Mouse (Mus musculus): Measurements from ENCODE around the gene Etv6. TPM values are rescaled to one million over a fixed set of nuclear protein-coding genes. Genes with fewer than 3 reads are reported as not detected.

Etv6 gene
- polyA plus RNA-seq, 1 experiment, result 1.1 TPM

DNA sequence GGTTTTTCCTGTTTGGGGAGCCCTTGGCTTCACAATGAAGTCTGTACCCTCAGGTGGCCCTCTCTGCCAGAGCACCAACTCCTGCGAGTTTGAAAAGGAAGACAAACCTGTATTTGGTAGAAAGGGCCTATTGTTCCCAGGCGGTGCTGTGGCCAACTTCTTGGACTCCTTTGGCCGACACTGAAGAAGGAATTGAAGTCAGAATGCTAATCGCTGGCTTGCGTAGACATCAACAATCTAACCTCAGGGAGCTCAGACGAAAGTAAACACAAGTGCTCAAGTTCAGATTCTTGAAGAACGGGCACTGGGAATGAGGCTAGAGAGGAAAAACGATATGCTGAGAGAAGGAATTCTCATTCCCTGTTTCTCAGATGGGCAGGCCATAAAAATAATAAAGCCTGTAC is 55.9 kb downstream of the Etv6 start:
- Histone ChIP-seq H3K4me1 (ENCODE audit: control insufficient read depth) (peaks cover 10% of the 10 kb centered on the region), H3K36me3 (ENCODE audit: control insufficient read depth) (no peaks in the 10 kb centered on the region), H3K27me3 (ENCODE audit: control insufficient read depth) (no peaks in the 10 kb centered on the region), H3K9me3 (ENCODE audit: control insufficient read depth, low read length) (no peaks in the 10 kb centered on the region), H3K4me3 (replicated peaks) (no peak overlapping the region)
- TF ChIP-seq TAL1 (IDR thresholded peaks at IDR 0.05; ENCODE audit: low read length) (no peak), GATA1 (IDR thresholded peaks at IDR 0.05; ENCODE audit: low read length) (no peak)

DNA sequence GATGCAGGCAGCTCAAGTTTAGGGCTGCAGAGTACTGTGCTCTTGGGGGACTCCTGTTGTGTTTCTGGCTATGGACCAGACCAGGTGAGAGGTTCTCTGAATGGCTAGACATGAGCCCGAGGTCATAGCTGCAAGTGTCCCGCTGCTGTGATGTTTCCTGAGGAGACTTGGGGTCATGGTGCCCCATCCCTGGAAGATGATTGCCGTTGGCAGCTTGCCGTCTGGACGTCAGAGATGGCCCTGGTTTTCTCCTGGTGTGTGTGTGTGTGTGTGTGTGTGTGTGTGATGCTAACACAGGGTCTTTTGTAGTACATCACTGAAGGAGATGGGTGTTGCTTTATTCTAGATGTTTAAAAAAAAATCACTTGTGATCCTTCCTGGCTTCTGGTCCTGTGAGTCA is 58.6 kb downstream of the Etv6 start:
- H3K9me3 ChIP-seq (ENCODE audit: control insufficient read depth, low read length), result no peaks in the 10 kb centered on the region
- no peaks in the 10 kb centered on the region for H3K27me3 ChIP-seq (ENCODE audit: control insufficient read depth)
- no peak for TF ChIP-seq GATA1 (IDR thresholded peaks at IDR 0.05; ENCODE audit: low read length)
- no peak for TF ChIP-seq TAL1 (IDR thresholded peaks at IDR 0.05; ENCODE audit: low read length)
- H3K4me3 ChIP-seq (replicated peaks), result no peak overlapping the region
- H3K4me1 ChIP-seq (ENCODE audit: control insufficient read depth), result peaks cover 10% of the 10 kb centered on the region
- no peaks in the 10 kb centered on the region for H3K36me3 ChIP-seq (ENCODE audit: control insufficient read depth)

DNA sequence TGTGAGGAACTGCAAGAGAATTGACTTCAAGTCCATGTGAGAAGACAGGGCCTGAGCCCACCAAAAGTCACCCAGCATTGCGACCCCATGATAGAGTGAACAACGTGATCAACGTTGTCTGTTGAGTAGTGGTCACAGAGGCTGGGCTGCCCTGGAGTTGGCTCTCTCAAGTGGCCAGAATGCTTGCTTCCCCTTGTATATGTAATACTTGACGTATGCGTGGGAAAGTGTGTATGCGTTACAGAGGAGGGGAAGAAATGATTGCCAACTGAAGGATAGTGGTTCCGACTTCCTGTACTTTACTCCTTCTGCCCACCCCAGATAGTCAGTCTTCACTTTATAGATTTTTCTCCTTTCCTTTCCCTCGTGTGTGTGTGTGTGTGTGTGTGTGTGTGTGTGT is 59.1 kb downstream of the Etv6 start:
- no peaks in the 10 kb centered on the region for H3K9me3 ChIP-seq (ENCODE audit: control insufficient read depth, low read length)
- peaks cover 9% of the 10 kb centered on the region for H3K4me1 ChIP-seq (ENCODE audit: control insufficient read depth)
- TF ChIP-seq TAL1 (IDR thresholded peaks at IDR 0.05; ENCODE audit: low read length), result no peak
- no peak for TF ChIP-seq GATA1 (IDR thresholded peaks at IDR 0.05; ENCODE audit: low read length)
- H3K36me3 ChIP-seq (ENCODE audit: control insufficient read depth), result no peaks in the 10 kb centered on the region
- H3K4me3 ChIP-seq (replicated peaks), result no peak overlapping the region
- H3K27me3 ChIP-seq (ENCODE audit: control insufficient read depth), result no peaks in the 10 kb centered on the region

DNA sequence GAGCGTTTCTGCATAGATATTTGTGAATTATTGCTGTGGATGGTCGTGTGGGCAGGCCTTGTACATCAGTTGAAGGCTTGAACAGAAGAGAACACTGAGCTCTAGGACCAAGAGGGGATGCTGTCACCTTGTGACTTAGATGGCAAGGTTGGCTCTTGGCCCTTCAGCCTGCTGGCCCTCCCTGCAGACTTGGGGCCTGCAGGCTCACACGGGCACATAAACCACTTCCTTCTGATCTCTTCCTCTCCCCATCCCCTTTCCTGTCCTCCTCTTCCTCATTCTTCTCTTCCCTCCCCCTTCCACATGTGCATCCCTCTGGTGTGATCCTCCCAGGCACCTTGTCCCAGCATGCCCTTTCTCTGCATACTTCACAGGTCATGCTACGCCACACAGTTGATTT is 60.1 kb downstream of the Etv6 start:
- H3K9me3 ChIP-seq (ENCODE audit: control insufficient read depth, low read length), result no peaks in the 10 kb centered on the region
- TF ChIP-seq TAL1 (IDR thresholded peaks at IDR 0.05; ENCODE audit: low read length) (no peak), GATA1 (IDR thresholded peaks at IDR 0.05; ENCODE audit: low read length) (no peak)
- H3K4me1 ChIP-seq (ENCODE audit: control insufficient read depth), result peaks cover 3% of the 10 kb centered on the region; the same call in 1 of the 2 replicates
- H3K4me3 ChIP-seq (replicated peaks), result no peak overlapping the region
- H3K36me3 ChIP-seq (ENCODE audit: control insufficient read depth), result no peaks in the 10 kb centered on the region
- H3K27me3 ChIP-seq (ENCODE audit: control insufficient read depth), result no peaks in the 10 kb centered on the region

DNA sequence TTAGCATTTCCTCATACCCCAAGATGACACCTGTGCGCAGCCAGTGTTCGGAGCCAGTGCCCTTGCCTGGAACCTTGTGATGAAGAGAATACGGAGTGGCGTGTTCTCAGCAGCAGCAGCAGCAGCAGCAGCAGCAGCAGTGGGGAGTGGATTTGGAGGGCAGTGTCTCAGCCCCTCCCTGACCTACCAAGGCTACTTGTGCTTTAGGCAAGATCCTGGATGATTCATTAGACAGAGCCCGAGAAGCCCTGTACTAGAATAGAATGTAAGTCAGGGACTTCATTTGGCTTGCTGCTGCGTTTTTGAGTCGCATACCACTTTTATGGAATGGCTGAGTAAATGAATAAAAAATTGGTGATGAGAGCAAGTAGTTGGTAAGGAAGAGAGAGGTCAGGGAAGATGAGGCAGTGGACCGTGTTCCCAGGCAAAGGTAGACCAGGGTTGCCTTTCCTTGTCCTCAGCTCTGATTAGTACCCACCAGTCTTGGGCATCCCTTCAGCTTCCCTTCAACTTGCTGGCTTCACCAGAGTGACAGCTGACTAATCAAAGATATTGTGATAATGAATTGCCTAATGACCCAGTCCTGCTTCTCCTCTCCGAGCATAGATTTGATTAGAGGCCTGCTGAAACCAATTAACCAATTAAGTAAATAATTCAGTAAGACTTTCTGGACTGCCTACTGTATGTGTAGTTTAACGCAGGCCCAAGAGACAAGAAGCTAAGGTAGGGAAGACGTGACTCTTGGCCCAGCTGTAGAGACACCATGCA is 64.7 kb downstream of the Etv6 start:
- no peak for TF ChIP-seq GATA1 (IDR thresholded peaks at IDR 0.05; ENCODE audit: low read length)
- no peak for TF ChIP-seq TAL1 (IDR thresholded peaks at IDR 0.05; ENCODE audit: low read length)
- H3K27me3 ChIP-seq (ENCODE audit: control insufficient read depth), result no peaks in the 10 kb centered on the region
- H3K36me3 ChIP-seq (ENCODE audit: control insufficient read depth), result no peaks in the 10 kb centered on the region
- H3K4me3 ChIP-seq (replicated peaks), result no peak overlapping the region
- no peaks in the 10 kb centered on the region for H3K4me1 ChIP-seq (ENCODE audit: control insufficient read depth)
- no peaks in the 10 kb centered on the region for H3K9me3 ChIP-seq (ENCODE audit: control insufficient read depth, low read length)

DNA sequence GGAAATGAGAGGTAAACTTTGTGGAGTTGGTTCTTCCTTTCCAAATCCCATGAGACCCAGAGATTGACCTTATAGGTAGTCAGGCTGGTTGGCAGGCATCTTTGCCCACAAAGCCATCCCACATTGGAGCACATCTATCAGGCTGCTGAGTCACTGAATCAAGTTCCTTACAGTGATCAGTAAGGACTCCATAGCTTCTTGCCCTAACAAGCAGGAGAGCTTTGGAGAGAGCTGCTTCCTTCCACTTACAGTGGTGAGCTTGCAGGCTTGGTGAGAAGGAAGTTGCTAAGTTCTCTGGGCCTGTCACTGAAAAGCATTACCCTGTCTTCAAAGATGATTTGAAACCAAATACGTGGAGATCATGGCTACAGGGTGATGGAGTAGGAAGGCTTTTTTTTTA is 66.9 kb downstream of the Etv6 start:
- Histone ChIP-seq H3K4me1 (ENCODE audit: control insufficient read depth) (no peaks in the 10 kb centered on the region), H3K9me3 (ENCODE audit: control insufficient read depth, low read length) (no peaks in the 10 kb centered on the region), H3K36me3 (ENCODE audit: control insufficient read depth) (no peaks in the 10 kb centered on the region), H3K4me3 (replicated peaks) (no peak overlapping the region), H3K27me3 (ENCODE audit: control insufficient read depth) (no peaks in the 10 kb centered on the region)
- TF ChIP-seq TAL1 (IDR thresholded peaks at IDR 0.05; ENCODE audit: low read length) (no peak), GATA1 (IDR thresholded peaks at IDR 0.05; ENCODE audit: low read length) (no peak)

DNA sequence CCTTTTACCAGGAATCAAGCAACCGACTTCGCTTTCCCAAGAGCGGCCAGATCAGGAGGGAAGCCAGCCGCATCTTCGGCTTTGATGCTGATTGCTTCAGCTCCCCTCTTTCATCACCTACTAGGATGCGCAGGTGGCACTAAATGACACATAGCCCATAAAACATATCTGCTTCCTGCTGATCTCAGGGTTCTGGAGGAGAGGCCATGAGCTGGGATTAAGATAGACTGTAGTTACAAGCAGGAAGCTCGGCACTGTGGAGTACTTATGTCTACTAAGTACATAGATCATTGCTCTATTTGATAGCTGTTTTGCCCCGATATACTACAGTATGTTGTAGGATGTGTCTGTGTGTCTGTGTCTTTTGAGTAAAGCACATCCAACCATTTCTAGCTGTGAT is 68.0 kb downstream of the Etv6 start:
- Histone ChIP-seq H3K27me3 (ENCODE audit: control insufficient read depth) (no peaks in the 10 kb centered on the region), H3K36me3 (ENCODE audit: control insufficient read depth) (no peaks in the 10 kb centered on the region), H3K4me3 (replicated peaks) (no peak overlapping the region), H3K9me3 (ENCODE audit: control insufficient read depth, low read length) (no peaks in the 10 kb centered on the region), H3K4me1 (ENCODE audit: control insufficient read depth) (no peaks in the 10 kb centered on the region)
- TF ChIP-seq TAL1 (IDR thresholded peaks at IDR 0.05; ENCODE audit: low read length) (no peak), GATA1 (IDR thresholded peaks at IDR 0.05; ENCODE audit: low read length) (no peak)

DNA sequence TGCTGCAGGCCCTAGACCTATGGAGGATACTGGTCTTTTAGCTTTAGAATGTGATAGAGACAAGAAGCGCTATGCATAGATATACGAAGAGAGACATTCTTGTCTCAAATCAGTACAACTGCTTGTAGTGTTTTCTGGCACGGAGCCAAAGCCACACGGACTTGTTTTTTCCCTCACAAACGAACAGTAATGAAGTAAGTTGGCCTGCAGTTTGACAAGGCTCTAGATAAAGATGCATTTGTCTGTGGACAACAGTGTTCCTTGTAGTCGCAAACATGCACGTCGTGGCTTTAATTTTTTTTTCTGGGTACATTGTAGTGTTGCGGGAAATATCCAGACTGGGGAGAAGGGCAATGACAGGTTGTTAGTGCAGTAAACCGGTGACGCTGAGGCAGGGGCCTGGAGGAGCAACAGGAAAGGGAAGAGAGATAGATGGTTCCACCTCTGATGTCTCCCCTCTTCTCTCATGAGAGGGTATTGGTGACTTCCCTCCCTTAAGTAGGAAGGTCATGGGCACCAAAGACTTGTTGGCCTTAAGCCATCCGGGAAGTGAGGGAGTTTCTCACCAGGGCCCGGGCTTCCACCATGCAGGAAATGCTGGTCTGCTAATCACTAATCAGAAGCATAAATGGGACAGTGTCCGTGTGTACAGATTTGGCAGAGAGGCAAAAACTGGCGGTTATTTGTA is 70.2 kb downstream of the Etv6 start:
- Histone ChIP-seq H3K36me3 (ENCODE audit: control insufficient read depth) (no peaks in the 10 kb centered on the region), H3K4me3 (replicated peaks) (no peak overlapping the region), H3K9me3 (ENCODE audit: control insufficient read depth, low read length) (no peaks in the 10 kb centered on the region), H3K4me1 (ENCODE audit: control insufficient read depth) (peaks cover 7% of the 10 kb centered on the region), H3K27me3 (ENCODE audit: control insufficient read depth) (no peaks in the 10 kb centered on the region)
- TF ChIP-seq TAL1 (IDR thresholded peaks at IDR 0.05; ENCODE audit: low read length) (no peak), GATA1 (IDR thresholded peaks at IDR 0.05; ENCODE audit: low read length) (no peak)

DNA sequence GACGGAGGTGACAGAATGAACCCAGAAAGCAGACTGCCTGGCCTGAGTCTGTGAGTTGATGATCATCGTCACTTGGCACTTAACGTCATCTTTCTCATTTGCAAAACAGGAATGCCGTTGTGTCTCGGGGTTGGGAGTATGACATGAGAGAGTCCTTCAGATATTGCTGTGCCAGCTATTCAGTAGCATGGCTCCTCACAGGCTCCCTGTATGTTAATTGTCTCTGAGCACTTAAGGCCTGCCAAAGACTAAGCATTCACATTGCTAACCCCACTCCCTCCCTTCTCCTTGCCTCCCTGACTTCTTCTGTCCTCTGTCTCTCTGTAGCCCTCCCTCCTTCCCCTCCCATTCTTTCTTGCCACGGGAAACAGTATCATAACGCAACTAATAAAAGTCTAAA is 72.2 kb downstream of the Etv6 start:
- H3K4me3 ChIP-seq (replicated peaks), result no peak overlapping the region
- no peaks in the 10 kb centered on the region for H3K9me3 ChIP-seq (ENCODE audit: control insufficient read depth, low read length)
- TF ChIP-seq GATA1 (IDR thresholded peaks at IDR 0.05; ENCODE audit: low read length), result no peak
- no peak for TF ChIP-seq TAL1 (IDR thresholded peaks at IDR 0.05; ENCODE audit: low read length)
- H3K36me3 ChIP-seq (ENCODE audit: control insufficient read depth), result no peaks in the 10 kb centered on the region
- H3K4me1 ChIP-seq (ENCODE audit: control insufficient read depth), result peaks cover 12% of the 10 kb centered on the region
- H3K27me3 ChIP-seq (ENCODE audit: control insufficient read depth), result no peaks in the 10 kb centered on the region

Data from erythroblast, embryonic 14.5 days (primary cell).